Mouse (Mus musculus): ENCODE measurements around the gene Slc26a10. TPM values are rescaled to one million over a fixed set of nuclear protein-coding genes. Genes with fewer than 3 reads are reported as not detected.

The Slc26a10 gene
- polyA plus RNA-seq, 1 experiment: not detected

DNA sequence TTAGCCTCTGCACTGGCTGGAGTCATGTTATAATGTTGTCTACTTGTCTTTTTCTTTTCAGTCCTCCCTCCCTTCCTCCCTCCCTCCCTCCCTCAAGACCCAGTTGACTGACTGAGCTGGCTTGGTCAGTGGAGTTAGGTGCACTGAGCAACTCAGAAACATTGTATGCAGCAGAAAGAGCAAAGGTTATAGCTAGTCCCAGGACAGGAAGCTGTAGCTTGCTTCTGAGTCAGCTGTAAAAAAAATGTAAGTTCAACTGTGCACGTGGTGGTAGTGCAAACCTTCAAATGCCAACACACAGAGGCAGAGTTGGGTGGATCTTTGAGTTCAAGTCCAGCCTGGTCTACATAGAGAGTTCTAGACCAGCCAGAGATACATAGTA, 34.0 kb upstream of the Slc26a10 start:
- Histone ChIP-seq H3K4me1 (ENCODE audit: control insufficient read depth) (peaks cover 64% of the 10 kb centered on the region), H3K36me3 (ENCODE audit: control insufficient read depth) (peaks cover 12% of the 10 kb centered on the region), H3K4me3 (replicated peaks) (no peak overlapping the region), H3K27me3 (ENCODE audit: control insufficient read depth) (no peaks in the 10 kb centered on the region), H3K9me3 (ENCODE audit: control insufficient read depth, low read length) (no peaks in the 10 kb centered on the region)
- TF ChIP-seq TAL1 (IDR thresholded peaks at IDR 0.05; ENCODE audit: low read length) (no peak), GATA1 (IDR thresholded peaks at IDR 0.05; ENCODE audit: low read length) (no peak)

DNA sequence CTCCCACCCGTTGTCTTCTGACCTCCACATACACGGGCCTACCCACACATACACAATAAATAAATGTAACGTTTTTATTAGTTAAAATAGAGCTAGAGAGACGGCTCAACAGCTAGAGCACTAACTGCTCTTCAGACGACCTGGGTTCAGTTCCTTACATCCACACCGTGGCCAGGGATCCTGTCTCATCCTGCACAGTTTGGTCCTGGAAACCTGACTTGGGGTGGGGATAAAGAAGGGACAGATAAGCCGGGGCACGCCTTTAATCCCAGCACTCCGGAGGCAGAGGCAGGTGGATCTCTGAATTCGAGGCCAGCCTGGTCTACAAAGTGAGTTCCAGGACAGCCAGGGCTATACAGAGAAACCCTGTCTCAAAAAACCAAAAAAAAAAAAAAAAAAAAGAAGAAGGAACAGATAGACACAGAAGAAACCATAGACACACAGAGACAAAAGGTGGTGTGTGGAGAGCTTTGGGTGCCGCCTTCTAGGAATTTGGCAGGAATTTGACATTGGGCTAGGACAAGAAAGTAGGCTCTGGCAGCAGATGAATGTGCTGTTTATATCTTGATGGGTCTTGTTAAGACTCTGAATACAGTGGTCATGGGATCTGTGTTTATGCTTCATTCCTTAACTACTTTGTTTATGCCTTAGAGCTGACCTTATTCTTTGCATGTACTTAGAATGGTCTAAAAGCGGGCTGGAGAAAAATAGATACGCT, 33.4 kb upstream of the Slc26a10 start:
- Histone ChIP-seq H3K4me1 (ENCODE audit: control insufficient read depth) (peaks cover 69% of the 10 kb centered on the region), H3K27me3 (ENCODE audit: control insufficient read depth) (no peaks in the 10 kb centered on the region), H3K4me3 (replicated peaks) (no peak overlapping the region), H3K36me3 (ENCODE audit: control insufficient read depth) (peaks cover 18% of the 10 kb centered on the region), H3K9me3 (ENCODE audit: control insufficient read depth, low read length) (no peaks in the 10 kb centered on the region)
- TF ChIP-seq TAL1 (IDR thresholded peaks at IDR 0.05; ENCODE audit: low read length): no peak
- TF ChIP-seq GATA1 (IDR thresholded peaks at IDR 0.05; ENCODE audit: low read length): no peak

GRCm38 (mm10) chr10:127213272-127213671, 32.8 kb upstream of the Slc26a10 start:
- peaks cover 75% of the 10 kb centered on the region for H3K4me1 ChIP-seq (ENCODE audit: control insufficient read depth)
- no peaks in the 10 kb centered on the region for H3K27me3 ChIP-seq (ENCODE audit: control insufficient read depth)
- TF ChIP-seq GATA1 (IDR thresholded peaks at IDR 0.05; ENCODE audit: low read length) (no peak), TAL1 (IDR thresholded peaks at IDR 0.05; ENCODE audit: low read length) (no peak)
- no peak overlapping the region for H3K4me3 ChIP-seq (replicated peaks)
- peaks cover 24% of the 10 kb centered on the region for H3K36me3 ChIP-seq (ENCODE audit: control insufficient read depth)
- H3K9me3 ChIP-seq (ENCODE audit: control insufficient read depth, low read length): no peaks in the 10 kb centered on the region

GRCm38 (mm10) chr10:127211414-127211854, 31.0 kb upstream of the Slc26a10 start, which contains the start of gene Pip4k2c:
TSS of gene Pip4k2c (minus strand) at chr10:127211585.
- H3K4me1 ChIP-seq (ENCODE audit: control insufficient read depth): peaks cover 82% of the 10 kb centered on the region
- peak within 1 kb of the TSS; percentile 89 for H3K4me3 ChIP-seq (replicated peaks)
- no peaks in the 10 kb centered on the region for H3K27me3 ChIP-seq (ENCODE audit: control insufficient read depth)
- H3K36me3 ChIP-seq (ENCODE audit: control insufficient read depth): peaks cover 42% of the 10 kb centered on the region
- no peaks in the 10 kb centered on the region for H3K9me3 ChIP-seq (ENCODE audit: control insufficient read depth, low read length)
- no peak for TF ChIP-seq GATA1 (IDR thresholded peaks at IDR 0.05; ENCODE audit: low read length)
- TF ChIP-seq TAL1 (IDR thresholded peaks at IDR 0.05; ENCODE audit: low read length): no peak

DNA sequence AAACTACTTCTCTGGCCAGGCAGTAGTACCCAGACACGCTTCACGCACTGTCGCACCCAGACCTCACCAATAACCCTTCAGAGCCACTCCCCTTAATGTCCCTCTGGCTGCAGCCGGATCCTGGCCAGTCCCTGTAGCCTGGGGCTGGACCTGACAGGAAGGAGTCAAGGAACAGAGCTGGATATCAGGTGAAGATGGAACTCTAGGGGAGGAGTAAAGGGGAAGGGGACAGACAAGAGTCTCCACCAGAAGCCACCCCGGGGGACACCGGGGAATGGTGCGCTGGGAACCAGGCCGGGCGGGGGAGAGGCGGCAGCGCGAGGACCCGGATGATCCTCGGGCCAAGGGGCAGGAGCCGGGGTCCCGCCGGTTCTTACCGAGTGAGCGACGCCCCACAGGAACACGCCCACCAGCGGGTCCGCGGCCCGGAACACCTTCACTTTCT, 30.5 kb upstream of the Slc26a10 start:
- H3K4me3 ChIP-seq (replicated peaks): peak overlapping the region; percentile 89
- no peaks in the 10 kb centered on the region for H3K27me3 ChIP-seq (ENCODE audit: control insufficient read depth)
- H3K9me3 ChIP-seq (ENCODE audit: control insufficient read depth, low read length): no peaks in the 10 kb centered on the region
- peaks cover 47% of the 10 kb centered on the region for H3K36me3 ChIP-seq (ENCODE audit: control insufficient read depth)
- TF ChIP-seq GATA1 (IDR thresholded peaks at IDR 0.05; ENCODE audit: low read length): no peak
- peaks cover 85% of the 10 kb centered on the region for H3K4me1 ChIP-seq (ENCODE audit: control insufficient read depth)

DNA sequence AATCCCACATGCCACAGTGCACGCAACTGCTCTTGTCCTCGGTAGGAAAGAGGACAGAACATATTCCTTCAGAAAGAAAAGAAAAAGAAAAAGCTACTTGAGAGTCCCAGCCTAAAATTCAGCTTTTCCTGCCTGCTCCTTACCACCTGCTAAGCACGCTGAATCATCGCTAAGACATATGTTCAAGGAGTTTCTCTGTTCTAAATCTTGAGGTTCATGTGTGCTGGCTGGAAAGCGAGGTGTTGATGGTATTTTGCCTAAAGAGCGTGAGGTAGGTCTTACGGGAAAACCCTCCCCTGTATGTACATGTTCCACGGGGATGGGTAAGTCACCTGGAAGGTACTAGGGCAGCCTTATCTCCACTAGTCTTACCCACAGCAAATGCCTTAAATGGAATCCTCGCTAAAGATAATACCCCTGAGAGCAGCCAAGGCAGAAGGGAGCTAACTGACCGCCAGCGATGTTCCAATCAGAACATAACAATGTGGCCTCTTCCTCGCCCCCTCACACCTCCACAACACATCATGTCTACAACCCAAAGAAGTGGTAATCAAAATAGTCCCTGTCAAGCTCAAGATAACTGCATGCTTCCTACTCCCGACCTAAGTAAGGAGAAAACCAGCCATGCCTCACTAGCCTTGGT, 29.6 kb upstream of the Slc26a10 start:
- TF ChIP-seq TAL1 (IDR thresholded peaks at IDR 0.05; ENCODE audit: low read length) (no peak), GATA1 (IDR thresholded peaks at IDR 0.05; ENCODE audit: low read length) (peak; percentile 21; the same call in 1 of the 2 replicates)
- H3K36me3 ChIP-seq (ENCODE audit: control insufficient read depth): peaks cover 56% of the 10 kb centered on the region
- H3K4me3 ChIP-seq (replicated peaks): peak overlapping the region; percentile 89
- H3K4me1 ChIP-seq (ENCODE audit: control insufficient read depth): peaks cover 88% of the 10 kb centered on the region
- H3K9me3 ChIP-seq (ENCODE audit: control insufficient read depth, low read length): no peaks in the 10 kb centered on the region
- H3K27me3 ChIP-seq (ENCODE audit: control insufficient read depth): no peaks in the 10 kb centered on the region

- no peaks in the 10 kb centered on the region for H3K27me3 ChIP-seq (ENCODE audit: control insufficient read depth)
- peaks cover 67% of the 10 kb centered on the region for H3K36me3 ChIP-seq (ENCODE audit: control insufficient read depth)
- H3K9me3 ChIP-seq (ENCODE audit: control insufficient read depth, low read length): no peaks in the 10 kb centered on the region
- peak overlapping the region; percentile 89 for H3K4me3 ChIP-seq (replicated peaks)
- TF ChIP-seq GATA1 (IDR thresholded peaks at IDR 0.05; ENCODE audit: low read length) (no peak), TAL1 (IDR thresholded peaks at IDR 0.05; ENCODE audit: low read length) (no peak)
- H3K4me1 ChIP-seq (ENCODE audit: control insufficient read depth): peaks cover 89% of the 10 kb centered on the region
Measured at GRCm38 (mm10) chr10:127208921-127209320, 28.5 kb upstream of the Slc26a10 start.

GRCm38 (mm10) chr10:127205373-127205772, 24.9 kb upstream of the Slc26a10 start:
- Histone ChIP-seq H3K4me3 (replicated peaks) (peak overlapping the region; percentile 61), H3K9me3 (ENCODE audit: control insufficient read depth, low read length) (no peaks in the 10 kb centered on the region), H3K36me3 (ENCODE audit: control insufficient read depth) (peaks cover 100% of the 10 kb centered on the region), H3K4me1 (ENCODE audit: control insufficient read depth) (peaks cover 97% of the 10 kb centered on the region), H3K27me3 (ENCODE audit: control insufficient read depth) (no peaks in the 10 kb centered on the region)
- TF ChIP-seq TAL1 (IDR thresholded peaks at IDR 0.05; ENCODE audit: low read length) (peak; percentile 88), GATA1 (IDR thresholded peaks at IDR 0.05; ENCODE audit: low read length) (peak; percentile 75)

- Histone ChIP-seq H3K27me3 (ENCODE audit: control insufficient read depth) (no peaks in the 10 kb centered on the region), H3K36me3 (ENCODE audit: control insufficient read depth) (peaks cover 100% of the 10 kb centered on the region), H3K4me3 (replicated peaks) (peak overlapping the region; percentile 61), H3K9me3 (ENCODE audit: control insufficient read depth, low read length) (no peaks in the 10 kb centered on the region), H3K4me1 (ENCODE audit: control insufficient read depth) (peaks cover 96% of the 10 kb centered on the region)
- no peak for TF ChIP-seq GATA1 (IDR thresholded peaks at IDR 0.05; ENCODE audit: low read length)
- TF ChIP-seq TAL1 (IDR thresholded peaks at IDR 0.05; ENCODE audit: low read length): no peak
Measured at GRCm38 (mm10) chr10:127204589-127204988, 24.1 kb upstream of the Slc26a10 start.

All from erythroblast, embryonic 14.5 days (primary cell).